Mouse (Mus musculus): ENCODE measurements around the gene Ky. TPM values are rescaled to one million over a fixed set of nuclear protein-coding genes. Genes with fewer than 3 reads are reported as not detected.

Ky gene
- polyA plus RNA-seq (2015; fragmentation: Nextera tagmentation; extraction: Ambion mirVana), result 0.15 and 0.36 TPM in 2 replicates

DNA sequence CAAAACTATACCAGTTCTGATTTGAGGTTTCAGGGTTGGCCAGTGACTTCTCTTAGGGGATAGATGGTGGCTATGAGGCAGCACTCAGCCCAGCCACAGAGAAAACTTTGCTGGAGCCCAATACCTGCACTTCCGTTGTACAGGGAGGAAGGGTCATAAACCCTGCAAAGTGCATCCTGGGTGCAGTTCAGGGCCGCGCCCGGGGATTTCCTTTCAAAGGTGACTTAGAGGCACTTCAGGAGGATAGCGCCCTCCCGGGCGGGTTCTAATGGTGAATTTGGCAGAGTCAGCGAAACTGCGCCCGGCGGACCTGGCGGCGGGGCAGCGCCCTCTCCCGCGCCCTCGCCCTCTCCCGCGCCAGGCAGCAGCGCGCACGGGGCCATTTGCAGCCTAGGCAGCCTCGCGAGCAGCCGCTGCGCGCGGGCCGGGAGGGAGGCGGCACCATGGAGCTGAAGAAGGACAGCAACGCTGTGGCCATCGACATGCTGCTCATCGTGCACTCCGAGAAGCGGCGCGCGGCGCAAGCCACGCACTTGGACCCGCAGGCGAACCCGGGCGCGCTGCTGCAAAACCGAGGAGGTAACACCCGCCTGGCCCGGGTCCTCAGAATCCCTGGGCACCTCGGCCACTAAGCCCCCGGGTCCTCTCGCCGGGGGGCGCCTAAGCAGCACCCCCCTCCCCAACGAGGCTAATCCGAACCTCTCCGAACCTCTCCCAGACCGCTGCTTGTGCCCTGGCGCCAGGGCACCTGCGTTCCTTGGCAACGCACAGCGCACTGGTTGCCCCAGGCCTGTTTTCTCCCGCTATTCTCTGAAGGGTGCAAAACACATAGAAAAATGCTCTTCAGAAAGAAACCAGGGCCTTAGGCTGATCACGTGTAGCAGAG, at the start of gene Ky:
TSS of gene Ky (plus strand) at position 51 of the 886 bp plus-strand sequence.
- Histone ChIP-seq H3K4me3 (peak within 1 kb of the TSS; percentile 38), H3K4me2 (peak within 1 kb of the TSS; percentile 84), H3K36me3 (no peaks in the 10 kb centered on the region), H3K27ac (no peak within 1 kb of the TSS), H3K4me1 (peaks cover 10% of the 10 kb centered on the region), H3K27me3 (peaks cover 34% of the 10 kb centered on the region), H3K9me3 (no peaks in the 10 kb centered on the region), H3K9ac (no peak within 1 kb of the TSS)
- 2% methylated on average over 62 of the region's 63 CpGs for WGBS
- ATAC-seq (ENCODE audit: borderline replicate concordance, extremely low read depth, low FRiP score, low TSS enrichment), result peak; percentile 39; the same call in 1 of the 2 replicates

DNA sequence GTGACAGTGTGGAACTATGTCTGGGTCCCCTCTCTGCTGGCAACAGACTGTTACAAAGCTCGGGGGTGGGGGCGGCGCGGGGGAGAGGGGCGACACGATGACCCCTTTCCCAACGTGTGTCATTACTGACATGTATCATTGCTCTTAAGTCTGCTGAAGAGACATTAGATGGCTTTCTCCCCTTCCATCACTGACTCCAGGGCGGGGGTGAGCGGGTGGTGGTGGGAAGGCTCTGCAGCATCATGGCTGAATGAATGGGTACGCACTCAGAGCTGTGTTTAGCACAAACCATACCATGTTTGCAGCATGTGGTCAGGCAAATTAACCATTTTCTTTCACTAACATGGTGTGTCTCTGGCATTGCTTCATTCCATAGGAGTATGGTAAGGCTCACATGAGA, 43.3 kb upstream of the Ky start:
- no peak for ATAC-seq (ENCODE audit: borderline replicate concordance, extremely low read depth, low FRiP score, low TSS enrichment)
- Histone ChIP-seq H3K36me3 (no peaks in the 10 kb centered on the region), H3K27me3 (no peaks in the 10 kb centered on the region), H3K9ac (no peak overlapping the region), H3K27ac (no peak overlapping the region), H3K9me3 (no peaks in the 10 kb centered on the region), H3K4me3 (no peak overlapping the region), H3K4me1 (no peaks in the 10 kb centered on the region), H3K4me2 (no peak overlapping the region)
- 83% methylated on average over 10 of the region's 10 CpGs for WGBS

DNA sequence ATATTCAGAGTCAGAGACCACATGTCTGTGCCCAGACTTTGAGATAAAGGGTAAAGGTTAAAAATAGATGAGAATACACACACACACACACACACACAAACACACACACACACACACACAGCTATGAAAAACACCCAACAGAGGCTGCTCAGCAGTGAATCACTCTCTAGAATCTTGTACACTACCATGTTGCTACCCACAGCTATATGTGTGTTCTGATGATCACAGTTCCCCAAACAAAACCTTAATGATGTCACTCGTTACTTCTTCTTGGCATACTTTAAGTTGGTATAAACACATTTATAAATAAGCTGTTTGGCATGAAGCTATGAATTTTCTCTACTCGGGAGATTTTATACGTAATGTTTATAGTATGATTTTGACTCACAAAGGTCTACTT, 40.5 kb upstream of the Ky start:
- no peak overlapping the region for H3K27ac ChIP-seq
- H3K36me3 ChIP-seq, result no peaks in the 10 kb centered on the region
- no peak overlapping the region for H3K9ac ChIP-seq
- H3K4me2 ChIP-seq, result no peak overlapping the region
- no peaks in the 10 kb centered on the region for H3K9me3 ChIP-seq
- no peaks in the 10 kb centered on the region for H3K4me1 ChIP-seq
- no peak for ATAC-seq (ENCODE audit: borderline replicate concordance, extremely low read depth, low FRiP score, low TSS enrichment)
- H3K4me3 ChIP-seq, result no peak overlapping the region
- WGBS, result 49% methylated on average over 3 of the region's 3 CpGs
- H3K27me3 ChIP-seq, result no peaks in the 10 kb centered on the region

DNA sequence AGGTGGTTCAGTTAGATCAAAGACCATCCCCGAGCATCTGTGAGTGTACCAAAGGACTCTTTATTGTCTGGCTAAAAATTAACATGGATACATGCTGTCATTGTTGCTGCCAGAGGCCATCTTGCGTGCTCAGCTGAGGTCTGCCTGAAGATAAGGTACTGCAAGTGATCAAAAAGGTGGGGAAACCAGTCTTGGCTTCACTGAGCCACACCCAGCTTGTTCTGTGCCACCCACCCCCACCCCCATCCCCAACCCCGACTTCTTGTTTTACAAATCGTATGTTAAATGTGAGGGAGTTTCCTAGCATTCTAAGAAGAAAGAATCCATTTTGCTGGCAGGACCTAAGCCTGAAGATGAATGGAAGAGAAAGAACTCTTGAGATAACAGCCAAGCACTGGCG, 39.8 kb upstream of the Ky start:
- Histone ChIP-seq H3K9ac (no peak overlapping the region), H3K9me3 (no peaks in the 10 kb centered on the region), H3K4me2 (no peak overlapping the region), H3K4me3 (no peak overlapping the region), H3K27ac (no peak overlapping the region), H3K27me3 (no peaks in the 10 kb centered on the region), H3K36me3 (no peaks in the 10 kb centered on the region), H3K4me1 (no peaks in the 10 kb centered on the region)
- WGBS, result 52% methylated on average over 5 of the region's 5 CpGs
- no peak for ATAC-seq (ENCODE audit: borderline replicate concordance, extremely low read depth, low FRiP score, low TSS enrichment)

DNA sequence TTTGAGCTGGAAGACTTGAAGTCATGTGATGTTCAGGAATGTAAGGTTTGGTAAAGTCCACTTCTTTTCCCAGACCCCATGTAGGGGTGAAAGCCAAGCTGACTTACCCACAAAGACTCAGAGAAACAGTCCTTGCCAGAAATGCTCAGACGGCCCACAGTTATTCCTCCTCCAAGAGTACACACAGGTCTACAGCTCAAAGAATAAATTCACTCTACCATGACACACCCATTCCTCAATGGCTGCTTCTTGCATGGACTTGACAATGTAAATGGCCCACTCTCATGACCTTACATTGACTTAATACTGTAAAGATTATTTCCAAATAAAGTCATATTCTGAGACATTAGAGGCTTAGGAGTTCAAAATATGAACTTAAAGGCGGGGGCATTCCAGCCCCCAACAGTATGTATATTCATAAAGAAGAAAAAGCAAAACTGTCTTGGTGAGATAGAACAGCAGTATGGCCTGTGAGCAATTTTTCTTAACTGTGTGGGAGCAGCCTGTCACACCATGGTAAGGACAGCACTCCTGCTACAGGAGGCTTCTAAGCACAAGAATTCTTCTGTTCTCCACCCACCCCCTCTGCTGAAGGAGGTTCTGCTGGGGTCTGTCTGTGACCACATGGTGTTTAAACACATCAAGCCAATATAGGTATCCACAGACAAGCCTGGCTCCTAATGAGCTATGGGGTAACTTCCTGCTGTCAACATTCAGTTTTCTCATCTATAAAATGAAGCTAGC, 35.3 kb upstream of the Ky start:
- no peaks in the 10 kb centered on the region for H3K4me1 ChIP-seq
- WGBS, result 75% methylated on average over 2 of the region's 2 CpGs
- H3K4me2 ChIP-seq, result no peak overlapping the region
- no peaks in the 10 kb centered on the region for H3K9me3 ChIP-seq
- no peak overlapping the region for H3K9ac ChIP-seq
- no peaks in the 10 kb centered on the region for H3K27me3 ChIP-seq
- no peaks in the 10 kb centered on the region for H3K36me3 ChIP-seq
- ATAC-seq (ENCODE audit: borderline replicate concordance, extremely low read depth, low FRiP score, low TSS enrichment), result no peak
- H3K4me3 ChIP-seq, result no peak overlapping the region
- H3K27ac ChIP-seq, result no peak overlapping the region

DNA sequence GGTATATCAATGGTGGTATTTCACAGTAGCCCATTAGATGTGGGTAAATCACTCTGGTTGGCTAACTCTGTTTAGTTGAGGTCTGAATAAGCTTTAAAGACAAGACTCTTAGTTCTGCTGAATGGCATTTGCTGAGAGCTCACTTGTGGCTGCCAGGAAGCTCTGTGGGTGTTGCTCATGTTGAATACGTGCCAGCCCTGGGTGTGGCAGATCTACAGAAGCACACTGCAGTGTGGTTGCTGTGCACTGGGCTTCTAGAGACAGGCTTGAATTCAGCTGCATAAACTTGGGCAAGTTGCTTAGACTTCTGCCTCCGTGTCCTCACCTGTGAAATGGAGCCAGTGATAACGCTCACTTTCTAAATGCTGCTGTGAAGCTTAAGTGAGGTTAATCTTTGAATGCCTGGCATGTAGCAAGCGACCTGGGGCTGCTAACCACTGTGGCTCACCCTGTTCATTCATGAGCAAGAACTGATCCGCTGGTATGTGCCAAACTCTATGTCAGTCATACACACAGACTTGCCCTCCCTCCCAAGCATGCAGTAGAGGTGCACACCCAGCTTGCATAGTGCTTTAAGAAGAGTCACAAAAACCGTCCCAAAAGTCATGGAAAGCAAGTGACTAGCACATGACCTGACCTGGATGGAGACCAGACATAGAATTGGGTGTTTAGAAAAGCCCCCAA, 27.6 kb upstream of the Ky start:
- H3K27ac ChIP-seq, result no peak overlapping the region
- H3K9me3 ChIP-seq, result no peaks in the 10 kb centered on the region
- no peak overlapping the region for H3K4me2 ChIP-seq
- H3K4me3 ChIP-seq, result no peak overlapping the region
- WGBS, result 76% methylated on average over 6 of the region's 6 CpGs
- no peaks in the 10 kb centered on the region for H3K27me3 ChIP-seq
- no peak for ATAC-seq (ENCODE audit: borderline replicate concordance, extremely low read depth, low FRiP score, low TSS enrichment)
- no peaks in the 10 kb centered on the region for H3K36me3 ChIP-seq
- no peak overlapping the region for H3K9ac ChIP-seq
- H3K4me1 ChIP-seq, result no peaks in the 10 kb centered on the region

DNA sequence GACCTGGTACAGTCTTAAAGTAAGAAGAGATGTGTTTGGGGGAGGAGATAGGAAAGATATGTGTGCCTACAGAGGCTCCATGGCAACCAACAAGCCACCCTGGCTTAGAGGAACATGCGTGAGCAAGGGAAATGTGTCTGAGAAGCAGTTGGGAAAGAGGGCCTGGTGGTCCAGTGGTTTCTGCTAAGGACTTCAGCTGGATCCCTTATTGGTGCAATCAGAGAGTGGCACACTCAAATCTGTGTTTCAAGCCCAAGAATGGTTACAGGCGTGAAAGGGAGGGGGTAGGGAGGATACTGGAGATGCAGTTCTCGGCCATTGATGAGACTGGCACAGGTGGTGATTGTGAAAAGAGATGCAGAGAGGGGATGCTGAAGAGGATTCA, 27.1 kb upstream of the Ky start:
- WGBS, result 91% methylated on average over 3 of the region's 3 CpGs
- no peaks in the 10 kb centered on the region for H3K4me1 ChIP-seq
- H3K9me3 ChIP-seq, result no peaks in the 10 kb centered on the region
- H3K4me3 ChIP-seq, result no peak overlapping the region
- no peaks in the 10 kb centered on the region for H3K36me3 ChIP-seq
- no peak overlapping the region for H3K27ac ChIP-seq
- no peak overlapping the region for H3K4me2 ChIP-seq
- no peak for ATAC-seq (ENCODE audit: borderline replicate concordance, extremely low read depth, low FRiP score, low TSS enrichment)
- H3K27me3 ChIP-seq, result no peaks in the 10 kb centered on the region
- H3K9ac ChIP-seq, result no peak overlapping the region

DNA sequence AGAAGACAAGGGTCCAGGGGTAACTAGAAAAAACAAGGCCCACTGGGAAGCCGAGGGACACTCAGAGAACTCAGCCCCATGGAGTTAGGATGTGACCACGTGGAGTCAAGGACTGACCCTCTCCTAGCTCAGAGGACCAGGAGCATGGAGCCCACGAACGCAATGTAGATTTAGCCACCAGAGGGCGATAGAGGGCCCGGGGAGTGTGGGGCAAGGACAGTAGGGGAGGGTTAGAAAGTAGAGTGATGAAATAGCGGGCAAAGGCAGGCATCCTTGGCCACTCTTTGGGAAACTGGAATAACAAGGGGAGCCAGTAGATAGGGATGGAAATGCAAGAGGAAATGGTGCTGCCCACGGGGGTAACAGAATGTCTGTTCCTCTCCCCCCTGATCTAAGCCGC, 26.5 kb upstream of the Ky start:
- Histone ChIP-seq H3K27me3 (no peaks in the 10 kb centered on the region), H3K4me1 (no peaks in the 10 kb centered on the region), H3K9ac (no peak overlapping the region), H3K36me3 (no peaks in the 10 kb centered on the region), H3K27ac (no peak overlapping the region), H3K4me2 (no peak overlapping the region), H3K4me3 (no peak overlapping the region), H3K9me3 (no peaks in the 10 kb centered on the region)
- ATAC-seq (ENCODE audit: borderline replicate concordance, extremely low read depth, low FRiP score, low TSS enrichment), result no peak
- 39% methylated on average over 9 of the region's 9 CpGs for WGBS

DNA sequence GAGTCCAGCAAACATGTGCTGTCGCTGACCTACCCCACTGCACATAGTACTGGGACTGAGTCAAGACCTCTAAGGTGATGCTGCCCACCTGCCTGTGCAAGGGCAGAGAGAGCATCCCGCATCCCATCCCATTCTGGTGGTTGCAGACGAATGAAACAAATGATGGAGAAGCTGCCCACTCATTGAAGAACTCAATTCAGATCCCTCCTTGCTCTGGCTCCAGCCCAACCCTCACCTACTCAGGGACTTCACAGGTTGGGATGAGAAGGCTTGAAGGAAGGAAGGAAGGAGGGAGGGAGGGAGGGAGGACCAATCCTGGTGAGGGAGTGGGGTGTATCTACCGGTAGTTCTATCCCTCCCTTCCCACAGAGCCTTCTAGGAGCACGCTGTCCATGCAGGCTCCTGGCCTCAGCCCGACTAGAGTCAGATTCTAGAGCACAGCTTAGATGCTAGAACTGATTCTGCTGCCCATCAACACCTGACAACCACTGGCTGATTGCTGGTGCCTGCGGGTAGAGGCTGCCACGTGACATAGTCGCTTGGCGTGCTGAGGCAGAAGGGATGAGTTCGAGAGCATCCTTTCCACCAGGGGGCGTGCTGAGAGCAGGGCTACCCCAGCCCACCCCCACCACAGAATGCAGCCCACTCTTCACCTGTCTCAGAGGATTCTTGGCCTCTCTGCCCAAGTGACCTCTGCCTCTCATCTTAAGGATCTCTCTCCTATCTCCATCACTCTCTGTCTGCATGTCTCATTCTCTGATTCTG, 13.3 kb upstream of the Ky start:
- Histone ChIP-seq H3K9me3 (no peaks in the 10 kb centered on the region), H3K9ac (no peak overlapping the region), H3K4me2 (no peak overlapping the region), H3K27me3 (no peaks in the 10 kb centered on the region), H3K4me1 (0 out of 2 replicates have a peak, but pooled peaks cover 3% of the 10 kb centered on the region), H3K27ac (no peak overlapping the region), H3K4me3 (no peak overlapping the region), H3K36me3 (no peaks in the 10 kb centered on the region)
- 36% methylated on average over 12 of the region's 12 CpGs for WGBS
- no peak for ATAC-seq (ENCODE audit: borderline replicate concordance, extremely low read depth, low FRiP score, low TSS enrichment)

DNA sequence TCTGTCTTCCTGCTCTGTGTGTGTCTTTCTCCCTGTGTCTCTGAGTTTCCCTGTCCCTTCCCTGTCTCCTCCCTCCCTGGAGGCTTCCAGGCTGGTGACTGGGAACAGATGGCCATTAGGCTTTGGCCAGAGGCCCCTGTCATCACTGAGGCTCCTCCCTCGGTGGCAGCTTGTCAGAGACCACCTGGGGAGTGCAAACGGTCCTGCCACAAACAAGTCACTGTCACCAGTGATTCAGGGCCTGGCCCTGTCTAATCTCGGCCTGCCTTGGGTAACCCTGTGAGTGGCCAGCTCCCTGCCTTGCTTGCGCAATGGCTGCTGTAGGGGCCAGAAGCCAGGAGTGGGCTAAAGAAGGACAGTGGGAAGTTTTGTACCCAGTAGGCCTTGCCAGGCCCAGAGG, 12.5 kb upstream of the Ky start:
- H3K4me3 ChIP-seq, result no peak overlapping the region
- WGBS, result 27% methylated on average over 4 of the region's 4 CpGs
- H3K9me3 ChIP-seq, result no peaks in the 10 kb centered on the region
- H3K4me1 ChIP-seq, result 0 out of 2 replicates have a peak, but pooled peaks cover 3% of the 10 kb centered on the region
- no peaks in the 10 kb centered on the region for H3K36me3 ChIP-seq
- H3K27me3 ChIP-seq, result no peaks in the 10 kb centered on the region
- peak; percentile 40; the same call in 1 of the 2 replicates for ATAC-seq (ENCODE audit: borderline replicate concordance, extremely low read depth, low FRiP score, low TSS enrichment)
- no peak overlapping the region for H3K9ac ChIP-seq
- no peak overlapping the region for H3K27ac ChIP-seq
- no peak overlapping the region for H3K4me2 ChIP-seq

DNA sequence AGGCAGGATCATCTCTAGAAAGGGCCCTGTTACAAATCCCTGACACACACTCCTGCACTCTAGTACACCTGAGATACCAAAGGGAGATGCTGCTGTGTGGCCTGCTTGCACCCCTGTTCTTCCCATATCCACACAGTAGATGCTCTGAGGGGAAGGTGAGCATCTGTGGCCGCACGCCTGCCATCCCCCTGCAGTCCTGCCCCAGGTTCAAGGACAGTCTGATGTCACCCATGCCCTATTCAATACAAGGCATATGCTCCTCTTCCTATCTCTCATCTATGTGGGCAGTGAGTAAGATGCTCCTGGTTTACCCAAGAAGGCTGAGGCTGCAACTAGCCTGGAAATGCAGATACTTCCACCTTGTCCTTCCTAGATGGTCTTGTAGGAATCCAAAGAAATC, 11.6 kb upstream of the Ky start:
- ATAC-seq (ENCODE audit: borderline replicate concordance, extremely low read depth, low FRiP score, low TSS enrichment), result no peak
- WGBS, result 93% methylated on average over 2 of the region's 2 CpGs
- no peak overlapping the region for H3K4me3 ChIP-seq

More for the DNA sequence above, 11.6 kb upstream of the Ky start:
- H3K27ac ChIP-seq, result no peak overlapping the region
- no peak overlapping the region for H3K9ac ChIP-seq
- H3K36me3 ChIP-seq, result no peaks in the 10 kb centered on the region
- no peaks in the 10 kb centered on the region for H3K9me3 ChIP-seq
- no peaks in the 10 kb centered on the region for H3K27me3 ChIP-seq
- H3K4me1 ChIP-seq, result 0 out of 2 replicates have a peak, but pooled peaks cover 3% of the 10 kb centered on the region
- H3K4me2 ChIP-seq, result no peak overlapping the region
